Mouse (Mus musculus): Measurements from ENCODE around the gene Olfr411.

DNA sequence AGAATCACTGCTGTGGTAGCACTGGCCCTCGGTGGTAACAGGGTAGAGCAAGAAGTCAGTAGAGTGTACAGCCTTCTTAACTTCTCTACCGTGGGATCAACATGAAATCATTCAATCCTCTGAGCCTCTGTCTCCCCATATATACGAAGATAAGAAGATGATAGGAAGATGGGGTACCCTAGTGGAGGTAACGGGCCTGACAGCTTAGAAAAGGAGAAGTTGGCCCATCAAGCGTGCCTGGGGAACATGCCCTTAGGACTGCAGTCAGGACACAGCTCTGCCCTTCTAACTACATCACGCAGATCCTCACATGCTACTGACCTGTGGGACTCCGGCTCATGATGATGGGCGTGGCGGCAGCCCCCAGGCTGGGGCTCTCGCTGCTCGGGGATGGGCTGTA lies 39.4 kb upstream of the Olfr411 start:
- TF ChIP-seq GATA1 (IDR thresholded peaks at IDR 0.05; ENCODE audit: low read length) (no peak), TAL1 (IDR thresholded peaks at IDR 0.05; ENCODE audit: low read length) (no peak)

Data from erythroblast, embryonic 14.5 days (primary cell).